Mouse (Mus musculus): ENCODE data around the gene Aaed1.

DNA sequence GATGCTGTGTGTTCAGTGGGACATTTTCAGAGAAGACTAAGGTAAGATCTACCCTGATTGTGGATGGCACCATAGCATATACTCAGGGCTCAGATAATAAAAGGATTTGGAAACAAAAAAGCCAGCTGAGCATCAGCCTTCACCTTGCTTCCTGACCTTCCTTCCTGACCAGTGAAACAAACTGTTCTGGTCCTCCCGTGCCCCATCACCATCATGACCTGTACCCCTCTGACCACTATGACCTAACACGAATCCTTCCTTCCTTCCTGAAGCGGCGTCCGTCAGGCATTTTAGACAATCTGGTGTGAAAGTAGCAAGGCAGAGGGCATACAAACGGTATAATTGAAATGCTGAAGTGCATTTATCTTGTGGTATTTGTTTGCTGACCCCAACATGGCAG is 49.6 kb upstream of the Aaed1 start:
- no peak for TF ChIP-seq CTCF (IDR thresholded peaks at IDR 0.05; ENCODE audit: low read depth)
- TF ChIP-seq EP300 (IDR thresholded peaks at IDR 0.05; ENCODE audit: low read depth), result peak; percentile 48; the same call in 1 of the 2 replicates

All from liver, postnatal 0 days (tissue).